Mouse (Mus musculus): Measurements from ENCODE around the gene Olfr1058.
"Not testable (repeated sequence)": the region's sequence is repeated elsewhere in the genome, so short reads cannot be mapped to it uniquely, and the experiment has no call there.

Olfr1058 gene

DNA sequence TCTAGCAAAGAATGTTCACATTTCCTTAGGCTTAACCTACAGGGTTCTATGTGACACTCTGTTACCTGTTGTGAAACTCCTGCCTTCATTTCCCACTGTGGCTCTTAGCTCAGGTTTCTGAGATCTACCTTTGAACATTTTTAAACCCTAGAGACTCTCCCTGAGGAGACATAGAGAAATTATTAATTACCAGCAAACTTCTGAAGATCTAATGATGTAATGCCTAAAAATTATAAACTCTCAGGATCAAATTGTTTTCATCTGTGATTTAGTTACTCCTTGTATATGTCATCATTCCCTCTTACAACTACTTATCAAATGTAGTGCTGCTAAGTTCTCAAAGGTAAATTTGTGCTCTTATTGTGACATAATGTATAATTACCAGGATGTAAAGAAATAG is at the start of gene Olfr1058:
Gene Olfr1058 (minus strand): TSS at position 101 of the 400 bp plus-strand sequence.
- not testable (repeated sequence) for DNase-seq (ENCODE audit: low spot score in 2 of 2)

DNA sequence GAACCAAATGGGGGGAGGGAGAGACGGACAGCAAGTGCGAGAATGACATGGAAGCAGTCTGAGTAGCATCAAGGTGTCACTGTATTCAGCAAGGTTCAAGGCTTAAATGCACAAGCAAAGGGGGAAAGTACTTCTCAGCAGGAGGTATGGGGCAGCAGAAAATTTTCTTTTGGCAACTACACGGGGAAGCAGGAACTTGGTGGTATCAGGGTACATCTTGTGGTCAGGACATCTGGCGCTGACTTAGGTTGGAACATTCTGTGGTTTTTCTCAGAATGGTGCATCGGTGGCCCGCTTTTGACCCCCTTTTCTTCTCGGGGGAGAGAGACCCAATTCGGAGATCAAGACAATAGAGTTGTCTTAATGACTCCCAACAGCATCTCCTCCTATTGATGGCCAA is 40.1 kb upstream of the Olfr1058 start:
- DNase-seq (ENCODE audit: low spot score in 2 of 2): not testable (repeated sequence)

DNA sequence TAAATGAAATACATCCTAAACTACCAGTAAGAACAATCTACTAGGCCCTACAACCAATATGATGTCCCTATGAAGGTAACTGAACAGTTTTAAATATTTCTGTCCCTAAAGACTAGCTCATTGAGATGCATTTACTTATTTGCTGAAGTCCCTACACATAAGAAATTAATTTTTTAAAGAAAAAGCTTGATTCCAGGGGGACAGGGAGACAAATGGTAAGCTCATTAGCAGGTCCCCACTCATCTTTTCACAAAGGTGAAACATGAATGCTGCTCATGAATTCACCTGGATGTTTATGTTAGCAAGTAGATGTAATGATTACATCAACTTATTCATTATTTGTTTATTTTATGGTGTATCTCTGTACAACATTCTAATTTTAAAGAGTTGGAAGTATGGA is 38.3 kb upstream of the Olfr1058 start, which contains the start of gene Olfr1062:
Gene Olfr1062 (minus strand): TSS at position 101 of the 400 bp plus-strand sequence.
- DNase-seq (ENCODE audit: low spot score in 2 of 2): not testable (repeated sequence)

DNA sequence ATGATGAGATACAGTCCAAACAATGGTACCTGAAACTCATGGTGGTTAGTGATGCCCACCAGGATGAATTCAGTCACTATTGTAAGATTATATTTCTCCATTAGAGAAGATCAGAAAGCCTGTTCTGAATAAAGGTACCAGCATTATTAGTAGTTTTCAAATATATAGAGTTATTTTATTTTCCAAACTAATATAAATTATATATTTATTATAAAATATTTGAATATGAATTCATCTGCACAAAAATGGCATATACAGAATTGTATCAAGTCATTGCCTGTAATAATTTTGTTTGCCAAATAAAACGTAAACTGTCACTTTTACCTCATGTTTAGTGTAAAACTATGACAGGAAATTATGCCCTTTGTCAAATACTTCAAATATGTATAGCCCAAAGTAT is 25.6 kb upstream of the Olfr1058 start, which contains the start of gene Olfr1061:
Gene Olfr1061 (minus strand): TSS at position 101 of the 400 bp plus-strand sequence.
- no peak for DNase-seq (ENCODE audit: low spot score in 2 of 2)

DNA sequence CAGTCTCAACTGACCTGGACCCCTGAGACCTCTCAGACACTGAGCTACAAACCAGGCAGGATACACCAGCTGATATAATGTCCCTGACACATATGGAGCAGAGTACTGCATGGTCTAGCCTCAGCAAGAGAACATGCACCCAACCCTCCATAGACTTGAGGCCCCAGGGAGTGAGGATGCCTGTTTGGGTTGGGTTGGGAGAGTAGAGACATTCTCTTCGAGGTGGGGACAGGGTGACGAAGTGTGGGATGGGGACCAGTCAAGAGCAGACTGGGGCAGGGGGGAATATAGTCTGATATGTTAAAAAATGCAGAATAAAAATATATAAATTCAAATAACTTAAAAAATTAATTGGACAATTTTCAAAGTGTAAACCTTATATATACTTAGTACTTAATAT is 6.8 kb upstream of the Olfr1058 start:
- DNase-seq (ENCODE audit: low spot score in 2 of 2): no peak

DNA sequence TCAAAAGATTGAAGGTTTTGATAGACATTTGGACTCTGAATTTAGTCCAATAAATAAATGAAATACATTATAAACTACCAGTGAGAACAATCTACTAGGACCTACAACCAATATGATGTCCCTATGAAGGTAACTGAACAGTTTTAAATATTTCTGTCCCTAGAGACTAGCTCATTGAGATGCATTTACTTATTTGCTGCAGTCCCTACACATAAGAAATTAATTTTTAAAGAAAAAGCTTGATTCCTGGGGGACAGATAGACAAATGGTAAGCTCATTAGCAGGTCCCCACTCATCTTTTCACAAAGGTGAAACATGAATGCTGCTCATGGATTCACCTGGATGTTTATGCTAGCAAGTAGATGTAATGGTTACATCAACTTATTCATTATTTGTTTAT is 10.1 kb downstream of the Olfr1058 start, which contains the start of gene Olfr1057:
Gene Olfr1057 (minus strand): TSS at position 101 of the 400 bp plus-strand sequence.
- DNase-seq (ENCODE audit: low spot score in 2 of 2): no peak

DNA sequence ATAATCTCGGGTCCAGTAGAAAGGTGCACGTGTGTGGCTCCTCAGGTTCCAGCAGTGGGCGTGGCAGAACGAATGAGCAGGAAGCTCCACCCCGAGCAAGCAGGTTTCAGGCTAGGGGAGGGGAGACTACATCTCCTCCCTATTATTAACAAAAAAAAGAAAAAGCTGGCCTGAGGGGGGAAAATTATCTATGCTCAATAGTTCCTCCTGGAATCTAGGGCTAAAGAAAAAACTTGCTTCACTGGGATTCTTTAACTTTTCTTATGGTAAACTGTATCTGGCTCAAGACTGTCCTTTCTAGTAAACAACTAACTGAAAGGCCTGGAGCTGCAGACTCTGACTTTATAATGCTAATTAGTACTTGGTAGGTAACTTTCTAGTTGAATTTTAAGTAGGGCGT is 22.0 kb downstream of the Olfr1058 start:
- DNase-seq (ENCODE audit: low spot score in 2 of 2): not testable (repeated sequence)

DNA sequence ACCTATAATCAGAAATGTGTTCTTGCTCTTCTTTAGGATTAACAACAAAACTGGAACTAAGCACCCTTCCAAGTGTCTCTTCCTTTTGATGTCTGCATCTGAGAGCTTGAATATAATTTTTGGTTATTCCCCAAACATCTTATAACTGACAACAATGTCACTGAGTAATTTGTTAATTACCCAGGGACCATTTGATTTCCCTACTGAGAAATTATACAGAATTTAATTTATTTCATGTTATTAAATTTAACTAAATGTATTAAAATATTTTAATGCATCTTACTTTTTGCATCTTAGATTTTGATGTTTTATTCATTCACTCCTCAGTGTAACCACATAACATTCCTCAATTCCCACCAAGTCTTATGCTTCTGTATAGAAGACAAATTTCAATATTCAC is 26.0 kb downstream of the Olfr1058 start, which contains the start of gene Olfr1056:
Gene Olfr1056 (minus strand): TSS at position 101 of the 400 bp plus-strand sequence.
- no peak for DNase-seq (ENCODE audit: low spot score in 2 of 2)

DNA sequence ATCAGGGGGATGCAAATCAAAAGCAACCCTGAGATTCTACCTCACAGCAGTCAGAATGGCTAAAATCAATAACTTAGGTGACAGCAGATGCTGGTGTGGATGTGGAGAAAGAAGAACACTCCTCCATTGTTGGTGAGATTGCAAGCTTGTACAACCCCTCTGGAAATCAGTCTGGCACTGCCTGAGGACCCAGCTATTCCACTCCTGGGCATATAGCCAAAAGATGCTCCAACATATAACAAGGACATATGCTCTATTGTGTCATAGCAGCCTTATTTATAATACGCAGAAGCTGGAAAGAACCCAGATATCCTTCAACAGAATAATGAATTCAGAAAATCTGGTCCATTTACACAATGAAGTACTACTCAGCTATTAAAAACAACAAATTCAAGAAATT is 36.6 kb downstream of the Olfr1058 start:
- DNase-seq (ENCODE audit: low spot score in 2 of 2): not testable (repeated sequence)

DNA sequence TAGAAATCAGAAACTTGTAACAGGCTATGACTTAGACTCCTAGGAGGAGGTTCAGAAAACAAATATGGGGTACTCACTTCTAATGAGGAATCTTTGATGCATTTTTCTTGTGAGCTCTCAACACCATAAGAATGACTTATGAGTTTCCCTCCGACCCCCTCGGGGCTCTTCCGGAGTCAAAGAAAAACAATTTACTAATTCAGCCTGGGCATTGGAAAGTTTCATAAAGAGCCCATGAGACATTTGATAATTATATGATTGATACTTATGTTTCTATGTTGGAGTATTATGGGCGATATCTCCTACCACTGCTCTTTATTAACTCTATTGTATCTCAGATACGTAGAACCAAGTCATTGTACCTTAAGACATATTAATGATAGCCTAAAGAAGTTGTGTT is 38.2 kb downstream of the Olfr1058 start, which contains the start of gene Olfr1055:
Gene Olfr1055 (minus strand): TSS at position 101 of the 400 bp plus-strand sequence.
- no peak for DNase-seq (ENCODE audit: low spot score in 2 of 2)

DNA sequence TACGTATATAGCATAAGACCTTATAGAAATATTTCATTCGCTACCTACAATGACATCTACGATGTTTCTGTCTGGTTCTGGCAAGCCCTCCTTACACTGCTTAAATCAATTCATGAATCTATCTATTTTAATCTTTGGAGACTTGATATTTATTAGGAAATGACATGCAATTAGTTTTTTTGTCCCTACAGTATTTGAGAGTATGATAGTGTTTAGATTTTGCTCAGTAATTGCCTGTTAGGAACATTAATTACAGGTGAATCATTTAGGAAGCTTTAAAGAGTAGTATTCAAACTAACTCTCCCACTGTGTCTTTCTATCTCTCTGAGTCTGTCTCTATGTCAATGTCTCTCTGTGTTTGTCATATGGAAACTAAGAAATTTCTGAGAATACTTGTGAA is 53.0 kb downstream of the Olfr1058 start, which contains the start of gene Olfr1054:
Gene Olfr1054 (minus strand): TSS at position 101 of the 400 bp plus-strand sequence.
- DNase-seq (ENCODE audit: low spot score in 2 of 2): no peak
